Mouse (Mus musculus) liver, embryonic 18 days (tissue): ENCODE data around the gene Bpifa3. TPM values are rescaled to one million over a fixed set of nuclear protein-coding genes. Genes with fewer than 3 reads are reported as not detected.

ENCODE experiments used
- polyA plus RNA-seq: library from polyadenylated mRNA; depleted of rRNA; stranded (reverse); fragments of >200 nt; gene quantifications from 2 replicates; pipeline ENCODE4 v1.2.3, GENCODE M21; 2012; rRNA removed

Gene Bpifa3
- polyA plus RNA-seq, result not detected in 2 replicates

GRCm38 (mm10) chr2:154130120-154130519 is at the start of gene Bpifa3:
Gene Bpifa3 (plus strand): TSS chr2:154130336.

GRCm38 (mm10) chr2:154142580-154142979 is 12.4 kb downstream of the Bpifa3 start, which contains the start of gene Bpifa1:
Gene Bpifa1 (plus strand): TSS chr2:154142880.

DNA sequence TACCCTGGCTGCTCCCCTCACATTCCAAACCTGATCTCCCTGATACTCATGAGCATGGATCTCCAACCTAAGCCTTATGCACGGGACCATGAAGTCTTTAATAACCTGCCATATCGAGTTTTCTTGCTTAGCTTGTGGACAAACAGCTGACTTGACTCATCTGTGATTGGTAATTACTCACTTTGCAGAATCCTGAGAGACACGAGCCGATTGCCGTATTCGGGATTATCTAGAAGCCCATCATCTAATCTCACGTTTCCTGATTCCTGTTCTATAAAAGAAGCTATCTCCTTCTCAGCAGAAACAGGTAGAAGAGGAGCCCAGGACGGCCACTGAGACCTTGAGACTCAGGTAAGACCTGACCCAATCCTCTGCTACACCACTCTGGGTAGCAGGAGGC is 32.2 kb downstream of the Bpifa3 start, which contains the start of gene Bpifa5:
Bpifa5 (plus strand) TSS at position 301 of the 400 bp plus-strand sequence.

Other genes with a start within 250 kb of the Bpifa3 start
- gene Bpifb6, start 229.9 kb upstream of the Bpifa3 start, polyA plus RNA-seq, result not detected in 2 replicates
- 0.03 and 0.04 TPM in 2 replicates for gene Bpifb3, start 212.1 kb upstream of the Bpifa3 start, polyA plus RNA-seq
- 0.04 TPM in 1 of 2 replicates, not detected in the other for gene Bpifb4, start 192.1 kb upstream of the Bpifa3 start, polyA plus RNA-seq
- gene Bpifa6, start 155.4 kb upstream of the Bpifa3 start, polyA plus RNA-seq, result not detected in 2 replicates
- not detected in 2 replicates for gene Bpifa2, start 122.1 kb upstream of the Bpifa3 start, polyA plus RNA-seq
- not detected in 2 replicates for gene Bpifa1, start 12.5 kb downstream of the Bpifa3 start, polyA plus RNA-seq
- not detected in 2 replicates for gene Bpifa5, start 32.3 kb downstream of the Bpifa3 start, polyA plus RNA-seq
- 0.05 and 0.07 TPM in 2 replicates for gene Bpifb1, start 60.5 kb downstream of the Bpifa3 start, polyA plus RNA-seq
- gene Bpifb5, start 93.4 kb downstream of the Bpifa3 start, polyA plus RNA-seq, result not detected in 2 replicates
- 0.01 TPM in 1 of 2 replicates, not detected in the other for gene Bpifb9a, start 127.5 kb downstream of the Bpifa3 start, polyA plus RNA-seq
- not detected in 2 replicates for gene Bpifb9b, start 176.9 kb downstream of the Bpifa3 start, polyA plus RNA-seq
- gene Cdk5rap1, start 242.7 kb downstream of the Bpifa3 start, polyA plus RNA-seq, result 9.5 and 15.7 TPM in 2 replicates